In genomic region chr6:125081394-125081793, GRCm38 (mm10) we compare ENCODE assay signal across 9 mouse cellular contexts. TPM values are rescaled to one million over a fixed set of nuclear protein-coding genes. Genes with fewer than 3 reads are reported as not detected.
DNase-seq lines count a peak whose midpoint lies in the region; ATAC-seq and TF ChIP-seq lines count a peak whose summit lies in the region.
"Had no signal": no experiment of that assay in that cellular context is flagged by ENCODE, and none has a peak within 500 bp of the region (broad histone marks: within the 10 kb centered on the region; RNA-seq: fewer than 3 reads in every experiment).

No protein-coding gene starts in this region.

- H3K9ac ChIP-seq in heart, embryonic 11.5 days (ENCODE audit: low read depth, low read length): peak overlapping the region; percentile 75
- H3K9ac ChIP-seq in ES-E14 (ENCODE audit: insufficient read depth, low read depth, low read length, poor library complexity, severe bottlenecking): peak overlapping the region; percentile 80
- no peak overlapping the region for H3K9ac ChIP-seq in heart, postnatal 0 days (replicated peaks; ENCODE audit: low read depth, low read length)
- peak overlapping the region; percentile 3; the same call in 1 of the 2 replicates for H3K9ac ChIP-seq in liver, embryonic 16.5 days (ENCODE audit: low read depth, low read length)

- H3K27ac ChIP-seq in heart, embryonic 11.5 days (ENCODE audit: low read depth, low read length): no peak overlapping the region; the same call in 1 of the 2 replicates
- 0 out of 2 replicates have a peak overlapping the region, but pooled peaks have one; percentile 4 for H3K27ac ChIP-seq in ES-E14 (ENCODE audit: insufficient read depth, low read depth, low read length, poor library complexity, severe bottlenecking)
- H3K27ac ChIP-seq in heart, postnatal 0 days (ENCODE audit: low read depth): 0 out of 2 replicates have a peak overlapping the region, but pooled peaks have one; percentile 15
- no peak overlapping the region for H3K27ac ChIP-seq in liver, embryonic 16.5 days (ENCODE audit: low read length)

- peaks cover 3% of the 10 kb centered on the region; the same call in 1 of the 2 replicates for H3K27me3 ChIP-seq in heart, embryonic 11.5 days (ENCODE audit: control insufficient read depth, insufficient read depth, low read length)
- no peaks in the 10 kb centered on the region for H3K27me3 ChIP-seq in heart, postnatal 0 days (ENCODE audit: control insufficient read depth, insufficient read depth, low read length)
- H3K27me3 ChIP-seq in liver, embryonic 16.5 days (ENCODE audit: control insufficient read depth, insufficient read depth, low read depth, low read length): no peaks in the 10 kb centered on the region

- no peak for TF ChIP-seq EP300 in heart, postnatal 0 days (IDR thresholded peaks at IDR 0.05; ENCODE audit: low read depth)

- no peak for TF ChIP-seq CTCF in heart, postnatal 0 days (IDR thresholded peaks at IDR 0.05; ENCODE audit: low read depth)

- in situ Hi-C loops in ES-E14 (cut with MboI; ENCODE audit: low sequenced_read_pairs in 2 of 2, unreplicated experiment in 2 of 2): no loop called here

- no peak for DNase-seq in heart, adult 11 months
- no peak for DNase-seq in ES-E14 (ENCODE audit: low read depth, low spot score)
- DNase-seq in heart, postnatal 0 days (ENCODE audit: low spot score): no peak
- no peak for DNase-seq in thymus, postnatal 4 days
- no peak for DNase-seq in right cerebral cortex, postnatal 36 days (ENCODE audit: low spot score in 2 of 2)
- DNase-seq in cerebellum, postnatal 4 days (ENCODE audit: low spot score in 2 of 2): no peak

- peaks cover 9% of the 10 kb centered on the region; the same call in 1 of the 2 replicates for H3K4me1 ChIP-seq in heart, embryonic 11.5 days (ENCODE audit: control insufficient read depth, insufficient read depth, low read length)
- H3K4me1 ChIP-seq in ES-E14 (ENCODE audit: control insufficient read depth in 2 of 2, insufficient read depth in 2 of 2, low read length in 2 of 2, poor library complexity in 1 of 2): peaks cover 5 to 15% of the 10 kb centered on the region in 2 experiments; a peak in 1 of 4 replicates
- H3K4me1 ChIP-seq in heart, postnatal 0 days (ENCODE audit: control insufficient read depth, insufficient read depth): no peaks in the 10 kb centered on the region
- H3K4me1 ChIP-seq in liver, embryonic 16.5 days (ENCODE audit: control insufficient read depth, low read depth, low read length): peaks cover 6% of the 10 kb centered on the region

- H3K36me3 ChIP-seq in heart, embryonic 11.5 days (ENCODE audit: control insufficient read depth, insufficient read depth, low read length): no peaks in the 10 kb centered on the region
- peaks cover 8% of the 10 kb centered on the region; the same call in 1 of the 2 replicates for H3K36me3 ChIP-seq in ES-E14 (ENCODE audit: control insufficient read depth, insufficient read depth, low read length, poor library complexity, severe bottlenecking)
- H3K36me3 ChIP-seq in heart, postnatal 0 days (replicated peaks; ENCODE audit: control insufficient read depth, insufficient read depth, low read length): no peaks in the 10 kb centered on the region
- H3K36me3 ChIP-seq in liver, embryonic 16.5 days (ENCODE audit: control insufficient read depth, insufficient read depth): no peaks in the 10 kb centered on the region

- peak overlapping the region; percentile 76 for H3K4me2 ChIP-seq in heart, embryonic 11.5 days
- peak overlapping the region; percentile 62 for H3K4me2 ChIP-seq in heart, postnatal 0 days (ENCODE audit: low read depth, low read length)
- peak overlapping the region; percentile 57 for H3K4me2 ChIP-seq in liver, embryonic 16.5 days (ENCODE audit: low read depth, low read length)

- 21% methylated on average over 25 of the region's 25 CpGs for WGBS in heart, embryonic 11.5 days (ENCODE audit: insufficient replicate concordance)
- 24% methylated on average over 25 of the region's 25 CpGs for WGBS in heart, postnatal 0 days
- 60% methylated on average over 25 of the region's 25 CpGs for WGBS in liver, embryonic 16.5 days (ENCODE audit: insufficient replicate concordance)

- H3K9me3 ChIP-seq in heart, embryonic 11.5 days (replicated peaks; ENCODE audit: control insufficient read depth, low read length): no peaks in the 10 kb centered on the region
- H3K9me3 ChIP-seq in ES-E14 (ENCODE audit: control insufficient read depth, insufficient read depth, low read depth, low read length): no peaks in the 10 kb centered on the region
- H3K9me3 ChIP-seq in heart, postnatal 0 days (replicated peaks; ENCODE audit: control insufficient read depth, low read length): no peaks in the 10 kb centered on the region
- no peaks in the 10 kb centered on the region for H3K9me3 ChIP-seq in liver, embryonic 16.5 days (replicated peaks; ENCODE audit: control insufficient read depth, low read length)

- H3K4me3 ChIP-seq in heart, embryonic 11.5 days (ENCODE audit: low read depth, low read length): peak overlapping the region; percentile 45
- peak overlapping the region; percentile 71 to 73 for H3K4me3 ChIP-seq in ES-E14 (ENCODE audit: insufficient read depth in 1 of 2, low read depth in 1 of 2, low read length in 2 of 2, poor library complexity in 1 of 2, severe bottlenecking in 1 of 2)
- H3K4me3 ChIP-seq in heart, postnatal 0 days (ENCODE audit: low read depth, low read length): peak overlapping the region; percentile 40
- peak overlapping the region; percentile 41 for H3K4me3 ChIP-seq in liver, embryonic 16.5 days (ENCODE audit: low read depth, low read length)

- no peak; the same call in 1 of the 2 replicates for ATAC-seq in heart, embryonic 11.5 days (replicated peaks; ENCODE audit: insufficient number of reproducible peaks, low FRiP score, low TSS enrichment)
- ATAC-seq in heart, postnatal 0 days (ENCODE audit: insufficient read depth, low read depth): no peak; the same call in 1 of the 2 replicates
- 0 out of 2 replicates have a peak, but pooled peaks have one; percentile 5 for ATAC-seq in liver, embryonic 16.5 days (ENCODE audit: low read depth)
- ATAC-seq: CD4-positive, CD25-positive, alpha-beta regulatory T cell, adult 4 months had no signal

TF ChIP-seq in ES-E14, 5 proteins besides CTCF, POLR2A, EP300 and RAD21:
- TF ChIP-seq MAFK (IDR thresholded peaks at IDR 0.05; ENCODE audit: insufficient read depth, low read depth, low read length) (no peak), ZC3H11A (IDR thresholded peaks at IDR 0.05; ENCODE audit: borderline replicate concordance, low read depth, low read length) (no peak), HCFC1 (IDR thresholded peaks at IDR 0.05; ENCODE audit: borderline replicate concordance, insufficient read depth, low read length) (no peak), ZNF384 (IDR thresholded peaks at IDR 0.05; ENCODE audit: low read depth, low read length) (no peak), CHD2 (IDR thresholded peaks at IDR 0.05; ENCODE audit: low read depth, low read length) (no peak)

RNA-seq across cellular contexts. Expression of gene Lpar5, which starts 13.7 kb away (rescaled TPM):
- polyA plus RNA-seq in heart, embryonic 11.5 days (2014; fragmentation: Nextera tagmentation; extraction: Ambion mirVana): 0.27 TPM in 1 of 2 replicates, not detected in the other
- total RNA-seq in ES-E14 (2012; rRNA removed): 5.0 and 9.3 TPM in 2 replicates
- not detected in 2 replicates for total RNA-seq in heart, postnatal 0 days (2014; rRNA removed; ENCODE audit: low replicate concordance)
- polyA plus RNA-seq in heart, postnatal 0 days (2015; fragmentation: Nextera tagmentation; extraction: Ambion mirVana): 0.12 TPM in 1 of 2 replicates, not detected in the other
- 1.4 and 1.5 TPM in 2 replicates for polyA plus RNA-seq in liver, embryonic 16.5 days (2015; fragmentation: Nextera tagmentation; extraction: Ambion mirVana)

RNA-seq across cellular contexts. Expression of gene Chd4, which starts 14.4 kb away (rescaled TPM):
- 64.4 and 67.8 TPM in 2 replicates for polyA plus RNA-seq in heart, embryonic 11.5 days (2014; fragmentation: Nextera tagmentation; extraction: Ambion mirVana)
- 344 and 351 TPM in 2 replicates for total RNA-seq in ES-E14 (2012; rRNA removed)
- 82.2 and 98.0 TPM in 2 replicates for total RNA-seq in heart, postnatal 0 days (2014; rRNA removed; ENCODE audit: low replicate concordance)
- 55.5 and 58.1 TPM in 2 replicates for polyA plus RNA-seq in heart, postnatal 0 days (2015; fragmentation: Nextera tagmentation; extraction: Ambion mirVana)
- polyA plus RNA-seq in liver, embryonic 16.5 days (2015; fragmentation: Nextera tagmentation; extraction: Ambion mirVana): 18.2 and 22.9 TPM in 2 replicates

RNA-seq across cellular contexts. Expression of gene Acrbp, which starts 31.9 kb away (rescaled TPM):
- 8.3 TPM in 2 replicates for polyA plus RNA-seq in heart, embryonic 11.5 days (2014; fragmentation: Nextera tagmentation; extraction: Ambion mirVana)
- total RNA-seq in ES-E14 (2012; rRNA removed): 9.6 and 31.2 TPM in 2 replicates
- total RNA-seq in heart, postnatal 0 days (2014; rRNA removed; ENCODE audit: low replicate concordance): 2.6 and 6.0 TPM in 2 replicates
- polyA plus RNA-seq in heart, postnatal 0 days (2015; fragmentation: Nextera tagmentation; extraction: Ambion mirVana): 2.2 and 2.7 TPM in 2 replicates
- 2.0 and 4.5 TPM in 2 replicates for polyA plus RNA-seq in liver, embryonic 16.5 days (2015; fragmentation: Nextera tagmentation; extraction: Ambion mirVana)

RNA-seq across cellular contexts. Expression of gene Ing4, which starts 41.8 kb away (rescaled TPM):
- polyA plus RNA-seq in heart, embryonic 11.5 days (2014; fragmentation: Nextera tagmentation; extraction: Ambion mirVana): 66.6 and 80.5 TPM in 2 replicates
- total RNA-seq in ES-E14 (2012; rRNA removed): 32.4 and 50.2 TPM in 2 replicates
- 41.9 and 48.7 TPM in 2 replicates for total RNA-seq in heart, postnatal 0 days (2014; rRNA removed; ENCODE audit: low replicate concordance)
- polyA plus RNA-seq in heart, postnatal 0 days (2015; fragmentation: Nextera tagmentation; extraction: Ambion mirVana): 54.1 and 59.1 TPM in 2 replicates
- polyA plus RNA-seq in liver, embryonic 16.5 days (2015; fragmentation: Nextera tagmentation; extraction: Ambion mirVana): 27.6 and 32.4 TPM in 2 replicates

RNA-seq across cellular contexts. Expression of gene Nop2, which starts 50.3 kb away (rescaled TPM):
- 50.7 and 52.9 TPM in 2 replicates for polyA plus RNA-seq in heart, embryonic 11.5 days (2014; fragmentation: Nextera tagmentation; extraction: Ambion mirVana)
- 159 and 174 TPM in 2 replicates for total RNA-seq in ES-E14 (2012; rRNA removed)
- total RNA-seq in heart, postnatal 0 days (2014; rRNA removed; ENCODE audit: low replicate concordance): 21.4 and 22.9 TPM in 2 replicates
- 20.6 and 25.3 TPM in 2 replicates for polyA plus RNA-seq in heart, postnatal 0 days (2015; fragmentation: Nextera tagmentation; extraction: Ambion mirVana)
- polyA plus RNA-seq in liver, embryonic 16.5 days (2015; fragmentation: Nextera tagmentation; extraction: Ambion mirVana): 25.2 and 25.3 TPM in 2 replicates

Comparison
In these comparisons a context has a peak if more than half of its experiments do, and no peak if none do; other contexts are left out.
1. H3K27ac ChIP-seq: peak in ES-E14 (single experiment) and heart, postnatal 0 days (single experiment); none in heart, embryonic 11.5 days (single experiment) and liver, embryonic 16.5 days (single experiment).
2. Peak in every context shown above with its lines, with median percentiles within 50 percentile points of each other: H3K4me2 ChIP-seq and H3K4me3 ChIP-seq.